ENCODE assay signal across 8 mouse cellular contexts in genomic region chr2:166683885-166684544, GRCm38 (mm10). TPM values are rescaled to one million over a fixed set of nuclear protein-coding genes. Genes with fewer than 3 reads are reported as not detected.
DNase-seq lines count a peak whose midpoint lies in the region; ATAC-seq and TF ChIP-seq lines count a peak whose summit lies in the region.

No protein-coding gene starts in this region.

- no peak for DNase-seq in kidney, postnatal 14 days
- peak; percentile 66 for DNase-seq in brain, embryonic 14.5 days (ENCODE audit: low read depth)
- no peak for DNase-seq in adipocyte (ENCODE audit: low spot score)
- no peak for DNase-seq in thymus, adult 18-20 months
- DNase-seq in thymus, adult 2 months = no peak

- no peaks in the 10 kb centered on the region for H3K36me3 ChIP-seq in kidney, embryonic 14.5 days (ENCODE audit: control insufficient read depth, insufficient read depth, low read length)
- no peaks in the 10 kb centered on the region for H3K36me3 ChIP-seq in hindbrain, embryonic 16.5 days (ENCODE audit: control insufficient read depth, insufficient read depth, low read length)
- H3K36me3 ChIP-seq in thymus, adult 2 months (ENCODE audit: control insufficient read depth, insufficient read depth, low read length) = no peaks in the 10 kb centered on the region

- H3K4me1 ChIP-seq in kidney, embryonic 14.5 days (ENCODE audit: control insufficient read depth, insufficient read depth, low read length) = peaks cover 3% of the 10 kb centered on the region; the same call in 1 of the 2 replicates
- H3K4me1 ChIP-seq in hindbrain, embryonic 16.5 days (ENCODE audit: control insufficient read depth, insufficient read depth, low read depth, low read length) = peaks cover 15% of the 10 kb centered on the region
- peaks cover 51% of the 10 kb centered on the region for H3K4me1 ChIP-seq in thymus, adult 2 months (replicated peaks; ENCODE audit: control insufficient read depth, insufficient read depth, low read length)

- no peak overlapping the region for H3K9ac ChIP-seq in kidney, embryonic 14.5 days (ENCODE audit: low read depth, low read length)
- H3K9ac ChIP-seq in hindbrain, embryonic 16.5 days (ENCODE audit: low read depth, low read length) = no peak overlapping the region

- no peaks in the 10 kb centered on the region for H3K27me3 ChIP-seq in kidney, embryonic 14.5 days (ENCODE audit: control insufficient read depth, insufficient read depth, low read length)
- no peaks in the 10 kb centered on the region for H3K27me3 ChIP-seq in hindbrain, embryonic 16.5 days (replicated peaks; ENCODE audit: control insufficient read depth, insufficient read depth, low read length)
- H3K27me3 ChIP-seq in thymus, adult 2 months (ENCODE audit: control insufficient read depth, insufficient read depth, low read length) = no peaks in the 10 kb centered on the region

- no peak for TF ChIP-seq CTCF in brain, embryonic 14.5 days (IDR thresholded peaks at IDR 0.05; ENCODE audit: borderline replicate concordance, extremely low read depth, insufficient read depth, insufficient read length)
- no peak for TF ChIP-seq CTCF in thymus, adult 2 months (IDR thresholded peaks at IDR 0.05; ENCODE audit: borderline replicate concordance, control insufficient read depth, extremely low read depth, insufficient read depth, low read length, poor library complexity)

- TF ChIP-seq POLR2A in brain, embryonic 14.5 days (IDR thresholded peaks at IDR 0.05; ENCODE audit: borderline replicate concordance, extremely low read depth, insufficient read depth, insufficient read length, poor library complexity, severe bottlenecking) = no peak
- no peak for TF ChIP-seq POLR2A in thymus, adult 2 months (IDR thresholded peaks at IDR 0.05; ENCODE audit: control insufficient read depth, extremely low read depth, insufficient read depth, low read length, poor library complexity)

- H3K4me2 ChIP-seq in kidney, embryonic 14.5 days (replicated peaks; ENCODE audit: low read depth, low read length) = no peak overlapping the region
- H3K4me2 ChIP-seq in hindbrain, embryonic 16.5 days (ENCODE audit: low read length) = no peak overlapping the region; the same call in 1 of the 2 replicates

- no peak overlapping the region for H3K27ac ChIP-seq in kidney, embryonic 14.5 days (ENCODE audit: low read depth, low read length)
- peak overlapping the region; percentile 86 for H3K27ac ChIP-seq in hindbrain, embryonic 16.5 days (ENCODE audit: low read depth, low read length)
- no peak overlapping the region for H3K27ac ChIP-seq in thymus, adult 2 months (ENCODE audit: control insufficient read depth, insufficient read depth, low read length)

- 0 out of 2 replicates have a peak, but pooled peaks have one; percentile 40 for ATAC-seq in kidney, embryonic 14.5 days (ENCODE audit: low FRiP score, low TSS enrichment)
- no peak for ATAC-seq in hindbrain, embryonic 16.5 days
- peak; percentile 76 for ATAC-seq in megakaryocyte progenitor cell, adult 5-6 weeks (replicated peaks; ENCODE audit: poor library complexity)

- H3K4me3 ChIP-seq in kidney, embryonic 14.5 days (ENCODE audit: low read length) = no peak overlapping the region
- no peak overlapping the region for H3K4me3 ChIP-seq in hindbrain, embryonic 16.5 days (ENCODE audit: low read length)
- H3K4me3 ChIP-seq in thymus, adult 2 months (ENCODE audit: control insufficient read depth, insufficient read depth, low read length) = no peak overlapping the region

- WGBS in kidney, embryonic 14.5 days = 20% methylated on average over 13 of the region's 13 CpGs
- 20% methylated on average over 13 of the region's 13 CpGs for WGBS in hindbrain, embryonic 16.5 days
- WGBS in thymus, adult 2 months = 71% methylated on average over 13 of the region's 13 CpGs

- no peaks in the 10 kb centered on the region for H3K9me3 ChIP-seq in kidney, embryonic 14.5 days (ENCODE audit: control insufficient read depth, low read length)
- H3K9me3 ChIP-seq in hindbrain, embryonic 16.5 days (ENCODE audit: control insufficient read depth, low read length) = no peaks in the 10 kb centered on the region

RNA-seq across cellular contexts. Expression of gene Prex1, which starts 29.6 kb away (rescaled TPM):
- 12.9 and 16.9 TPM in 2 replicates for polyA plus RNA-seq in kidney, embryonic 14.5 days (2014; fragmentation: Nextera tagmentation; extraction: Ambion mirVana)
- polyA plus RNA-seq in brain, embryonic 14.5 days (2012; rRNA removed) = 49.4 and 55.7 TPM in 2 replicates
- 27.3 and 32.5 TPM in 2 replicates for polyA plus RNA-seq in hindbrain, embryonic 16.5 days (2015; fragmentation: Nextera tagmentation; extraction: Ambion mirVana)
- total RNA-seq in megakaryocyte progenitor cell, adult 5-6 weeks (2015) = 18.9 and 22.3 TPM in 2 replicates
- total RNA-seq in megakaryocyte progenitor cell, adult 5-6 weeks (2017) = 16.4 and 18.2 TPM in 2 replicates
- 264 and 297 TPM in 2 replicates for polyA plus RNA-seq in thymus, adult 2 months (2012; rRNA removed)
